Mouse (Mus musculus): ENCODE results near the gene Pim3. TPM values are rescaled to one million over a fixed set of nuclear protein-coding genes. Genes with fewer than 3 reads are reported as not detected.

Gene Pim3
- polyA plus RNA-seq, 2 experiments from 2014 or later: 2.6 to 3.6 TPM

- ATAC-seq: no peak
These were observed 21.4 kb downstream of the Pim3 start for GRCm38 (mm10) chr15:88883342-88883741.

- no peak for ATAC-seq
These were observed 23.4 kb downstream of the Pim3 start for GRCm38 (mm10) chr15:88885376-88885775.

GRCm38 (mm10) chr15:88889032-88889431 is 27.0 kb downstream of the Pim3 start:
- no peak for ATAC-seq

- no peak for ATAC-seq
These were observed 28.0 kb downstream of the Pim3 start for GRCm38 (mm10) chr15:88889994-88890393.

GRCm38 (mm10) chr15:88890751-88891675 is 29.0 kb downstream of the Pim3 start:
- peak; percentile 77 for ATAC-seq

- no peak for ATAC-seq
These were observed 29.7 kb downstream of the Pim3 start for GRCm38 (mm10) chr15:88891676-88892040.

- ATAC-seq: no peak
These were observed 30.3 kb downstream of the Pim3 start for GRCm38 (mm10) chr15:88892252-88892651.

- ATAC-seq: no peak
These were observed 30.9 kb downstream of the Pim3 start for GRCm38 (mm10) chr15:88892876-88893275.

- ATAC-seq: no peak
These were observed 33.1 kb downstream of the Pim3 start for GRCm38 (mm10) chr15:88895119-88895518.

- no peak for ATAC-seq
These were observed 33.9 kb downstream of the Pim3 start for GRCm38 (mm10) chr15:88895891-88896290.

- no peak for ATAC-seq
These were observed 34.5 kb downstream of the Pim3 start for GRCm38 (mm10) chr15:88896341-88896980.

- no peak for ATAC-seq
These were observed 40.4 kb downstream of the Pim3 start for GRCm38 (mm10) chr15:88902200-88902875.

GRCm38 (mm10) chr15:88903086-88903485 is 41.1 kb downstream of the Pim3 start:
- ATAC-seq: no peak

- ATAC-seq: no peak
These were observed 42.2 kb downstream of the Pim3 start for GRCm38 (mm10) chr15:88904056-88904811.

- ATAC-seq: no peak
These were observed 44.4 kb downstream of the Pim3 start for GRCm38 (mm10) chr15:88906347-88906746.

- ATAC-seq: no peak
These were observed 53.1 kb downstream of the Pim3 start for GRCm38 (mm10) chr15:88915046-88915445.

Other genes with a start within 250 kb of the Pim3 start
- gene Brd1, start 128.0 kb upstream of the Pim3 start, polyA plus RNA-seq (2017; shearing (Covaris generic)): 10 to 100 TPM; 15.9 to 17.9 TPM
- gene Zbed4, start 110.5 kb upstream of the Pim3 start, polyA plus RNA-seq (2017; shearing (Covaris generic)): 1 to 10 TPM; 6.3 to 7.2 TPM
- gene Alg12, start 42.9 kb upstream of the Pim3 start, polyA plus RNA-seq (2017; shearing (Covaris generic)): 10 to 100 TPM; 13.5 to 15.0 TPM
- 10 to 100 TPM; 25.4 to 30.9 TPM for gene Creld2, start 42.5 kb upstream of the Pim3 start, polyA plus RNA-seq (2017; shearing (Covaris generic))
- not detected for gene Ttll8, start 92.2 kb downstream of the Pim3 start, polyA plus RNA-seq (2017; shearing (Covaris generic))
- gene Mlc1, start 116.8 kb downstream of the Pim3 start, polyA plus RNA-seq (2017; shearing (Covaris generic)): not detected
- gene Mov10l1, start 120.7 kb downstream of the Pim3 start, polyA plus RNA-seq (2017; shearing (Covaris generic)): not detected
- not detected for gene Panx2, start 197.5 kb downstream of the Pim3 start, polyA plus RNA-seq (2017; shearing (Covaris generic))
- 10 to 100 TPM; 29.5 to 33.9 TPM for gene Trabd, start 212.9 kb downstream of the Pim3 start, polyA plus RNA-seq (2017; shearing (Covaris generic))
- 1 to 10 TPM; 8.8 to 9.1 TPM for gene Selenoo, start 226.9 kb downstream of the Pim3 start, polyA plus RNA-seq (2017; shearing (Covaris generic))